Mouse (Mus musculus) erythroblast, embryonic 14.5 days (primary cell): ENCODE measurements around the gene Zfyve9. TPM values are rescaled to one million over a fixed set of nuclear protein-coding genes. Genes with fewer than 3 reads are reported as not detected.
"Not testable (repeated sequence)": the region's sequence is repeated elsewhere in the genome, so short reads cannot be mapped to it uniquely, and the experiment has no call there.

Source experiments
- H3K27me3 ChIP-seq: 2 replicates; pipeline ENCODE4 v1.6.1; 2012; ENCODE audit warnings: inconsistent platforms; ENCODE audit not compliant: control insufficient read depth
- H3K36me3 ChIP-seq: 2 replicates; pipeline ENCODE4 v1.6.1; 2012; ENCODE audit warnings: mild to moderate bottlenecking, inconsistent platforms; ENCODE audit not compliant: control insufficient read depth
- H3K4me1 ChIP-seq: 2 replicates; pipeline ENCODE4 v1.6.1; 2012; ENCODE audit warnings: inconsistent platforms; ENCODE audit not compliant: control insufficient read depth
- H3K4me3 ChIP-seq: replicated peaks from 2 replicates; pipeline ENCODE3; 2012; ENCODE audit warnings: moderate library complexity, mild to moderate bottlenecking, inconsistent platforms
- H3K9me3 ChIP-seq: 2 replicates; pipeline ENCODE4 v1.6.1; 2012; ENCODE audit warnings: low read length, inconsistent platforms, mixed read lengths; ENCODE audit not compliant: control insufficient read depth
- GATA1 ChIP-seq: IDR thresholded peaks from 2 replicates; pipeline ENCODE4 v1.6.1; 2012; ENCODE audit warnings: low read length, inconsistent platforms, mixed read lengths
- TAL1 ChIP-seq: IDR thresholded peaks from 3 replicates; pipeline ENCODE4 v1.6.1; 2012; ENCODE audit warnings: low read length, inconsistent platforms, mixed read lengths
- polyA plus RNA-seq: library from polyadenylated mRNA; stranded (reverse); fragments of >175 nt; gene quantifications from 2 replicates; pipeline ENCODE4 v1.2.3, GENCODE M21; 2012

The Zfyve9 gene
- polyA plus RNA-seq, 1 experiment = not detected

DNA sequence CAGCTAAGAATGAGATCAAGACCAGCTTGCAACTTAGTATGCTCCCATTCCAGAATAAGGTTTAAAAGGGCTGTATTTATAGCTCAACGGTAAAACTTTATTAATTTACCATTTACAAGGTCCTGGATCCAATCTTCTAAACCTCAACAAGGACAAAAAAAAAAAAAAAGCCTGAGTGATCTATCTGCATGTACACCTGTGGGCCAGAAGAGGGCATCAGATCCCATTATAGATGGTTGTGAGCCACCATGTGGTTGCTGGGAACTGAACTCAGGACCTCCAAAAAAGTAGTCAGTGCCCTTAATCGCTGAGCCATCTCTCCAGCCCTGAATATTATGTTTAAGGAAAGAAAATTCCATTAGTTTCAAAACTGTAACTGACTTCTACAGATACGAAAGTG, 90.1 kb downstream of the Zfyve9 start:
- H3K36me3 ChIP-seq = no peaks in the 10 kb centered on the region
- H3K9me3 ChIP-seq = no peaks in the 10 kb centered on the region
- no peaks in the 10 kb centered on the region; the same call in 1 of the 2 replicates for H3K4me1 ChIP-seq
- no peak overlapping the region for H3K4me3 ChIP-seq
- TF ChIP-seq GATA1 (no peak), TAL1 (no peak)
- H3K27me3 ChIP-seq = no peaks in the 10 kb centered on the region

DNA sequence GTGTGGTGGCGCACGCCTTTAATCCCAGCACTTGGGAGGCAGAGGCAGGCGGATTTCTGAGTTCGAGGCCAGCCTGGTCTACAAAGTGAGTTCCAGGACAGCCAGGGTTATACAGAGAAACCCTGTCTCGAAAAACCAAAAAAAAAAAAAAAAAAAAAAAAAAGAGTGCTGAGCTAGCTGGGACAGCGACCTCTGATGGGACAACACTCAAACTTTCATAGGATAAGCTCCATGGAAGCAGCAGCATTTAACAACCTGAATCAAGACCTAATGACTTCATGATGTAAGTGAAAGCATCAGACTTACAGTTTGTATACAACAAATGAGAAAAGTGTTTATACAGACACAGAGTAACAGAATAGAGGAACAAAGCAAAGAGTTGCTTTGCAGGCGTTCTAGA, 93.5 kb downstream of the Zfyve9 start:
- H3K4me1 ChIP-seq, H3K27me3 ChIP-seq, H3K36me3 ChIP-seq, H3K9me3 ChIP-seq, H3K4me3 ChIP-seq: not testable (repeated sequence)

DNA sequence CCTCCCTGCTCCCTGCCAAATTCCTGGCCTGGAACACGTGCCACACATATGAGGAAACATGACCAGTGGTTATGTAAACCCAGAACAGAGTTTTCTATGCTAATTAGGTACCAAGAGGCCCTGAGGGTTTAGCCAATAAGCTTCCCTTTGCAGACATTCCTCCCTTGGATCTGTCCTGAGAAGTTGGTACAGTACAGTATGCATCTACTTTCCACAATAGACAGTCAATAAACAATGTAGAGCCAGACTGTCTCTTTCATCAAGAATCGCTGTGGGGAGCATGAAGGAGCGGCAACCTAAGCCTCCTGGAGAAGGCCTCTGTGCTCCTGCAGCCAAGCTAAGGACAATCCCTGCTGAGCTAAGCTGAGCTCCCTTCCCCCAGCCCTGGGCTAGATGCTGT, 94.4 kb downstream of the Zfyve9 start:
- H3K9me3 ChIP-seq = no peaks in the 10 kb centered on the region
- H3K4me1 ChIP-seq = no peaks in the 10 kb centered on the region
- TF ChIP-seq TAL1 = no peak
- no peak for TF ChIP-seq GATA1
- H3K36me3 ChIP-seq = no peaks in the 10 kb centered on the region
- no peaks in the 10 kb centered on the region for H3K27me3 ChIP-seq
- H3K4me3 ChIP-seq = no peak overlapping the region

DNA sequence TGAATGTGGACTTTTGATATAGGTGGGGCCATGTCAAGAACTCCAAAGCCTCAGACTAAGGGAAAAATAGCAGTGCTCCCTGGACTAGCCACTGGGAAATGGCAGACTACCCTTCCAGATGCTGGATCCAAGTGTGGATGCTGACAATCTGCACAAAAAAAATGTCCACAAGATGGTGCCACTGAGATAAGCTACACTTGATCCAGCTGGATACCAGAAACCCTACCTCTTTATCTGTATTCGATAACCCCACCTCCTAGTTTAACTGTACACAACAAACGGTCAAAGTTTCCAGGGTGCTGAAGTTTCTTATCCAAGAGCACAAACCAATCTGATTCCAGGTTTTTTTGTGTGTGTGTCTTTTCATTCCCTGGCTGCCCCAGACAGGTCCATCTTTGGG, 116.2 kb downstream of the Zfyve9 start:
- Histone ChIP-seq H3K4me3 (no peak overlapping the region), H3K36me3 (no peaks in the 10 kb centered on the region), H3K9me3 (no peaks in the 10 kb centered on the region), H3K4me1 (no peaks in the 10 kb centered on the region), H3K27me3 (no peaks in the 10 kb centered on the region)
- TF ChIP-seq GATA1 (no peak), TAL1 (no peak)

DNA sequence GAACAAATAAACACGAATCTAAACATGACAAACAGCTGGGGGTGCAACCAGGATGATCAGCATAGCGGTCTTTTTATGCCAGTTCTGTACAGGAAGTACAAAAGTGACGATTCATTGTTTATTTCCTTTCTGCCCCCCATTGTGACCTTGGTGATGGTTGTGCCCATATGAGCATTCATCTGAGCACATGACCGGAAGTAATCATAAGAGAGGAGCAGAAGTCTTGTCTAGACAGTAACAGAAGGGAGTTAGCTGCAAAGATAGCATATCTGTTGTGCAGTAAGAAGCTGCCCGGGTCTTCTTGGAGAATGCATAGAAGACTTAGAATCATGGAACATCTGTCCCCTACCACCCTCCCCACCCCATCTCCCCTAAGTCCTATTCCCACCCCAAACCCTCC, 141.8 kb downstream of the Zfyve9 start:
- peaks cover 23% of the 10 kb centered on the region for H3K36me3 ChIP-seq
- peaks cover 34% of the 10 kb centered on the region for H3K4me1 ChIP-seq
- H3K27me3 ChIP-seq = no peaks in the 10 kb centered on the region
- no peak overlapping the region for H3K4me3 ChIP-seq
- H3K9me3 ChIP-seq = no peaks in the 10 kb centered on the region
- TF ChIP-seq GATA1 (no peak), TAL1 (no peak)

DNA sequence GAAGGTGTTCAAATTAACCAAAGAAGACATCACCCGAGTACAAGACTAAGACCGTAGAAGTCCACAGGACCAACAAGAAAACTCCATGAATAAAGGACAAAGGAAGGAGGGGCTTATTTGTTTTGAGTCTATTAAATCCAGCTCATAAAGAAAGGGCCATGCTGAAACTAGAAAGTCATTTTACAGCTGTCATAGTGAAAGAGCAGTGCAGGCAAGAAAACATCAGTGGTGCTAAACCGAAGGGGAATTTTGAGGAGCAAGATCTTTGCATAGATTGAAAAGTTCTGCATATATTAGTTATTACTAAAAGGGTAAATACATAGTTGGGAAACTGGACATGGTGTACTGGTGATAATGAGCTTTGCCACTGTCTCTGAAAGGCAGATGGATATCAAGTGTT, 142.9 kb downstream of the Zfyve9 start:
- H3K27me3 ChIP-seq = no peaks in the 10 kb centered on the region
- peaks cover 32% of the 10 kb centered on the region for H3K4me1 ChIP-seq
- no peaks in the 10 kb centered on the region for H3K9me3 ChIP-seq
- peaks cover 34% of the 10 kb centered on the region for H3K36me3 ChIP-seq
- no peak for TF ChIP-seq TAL1
- TF ChIP-seq GATA1 = no peak
- H3K4me3 ChIP-seq = no peak overlapping the region

DNA sequence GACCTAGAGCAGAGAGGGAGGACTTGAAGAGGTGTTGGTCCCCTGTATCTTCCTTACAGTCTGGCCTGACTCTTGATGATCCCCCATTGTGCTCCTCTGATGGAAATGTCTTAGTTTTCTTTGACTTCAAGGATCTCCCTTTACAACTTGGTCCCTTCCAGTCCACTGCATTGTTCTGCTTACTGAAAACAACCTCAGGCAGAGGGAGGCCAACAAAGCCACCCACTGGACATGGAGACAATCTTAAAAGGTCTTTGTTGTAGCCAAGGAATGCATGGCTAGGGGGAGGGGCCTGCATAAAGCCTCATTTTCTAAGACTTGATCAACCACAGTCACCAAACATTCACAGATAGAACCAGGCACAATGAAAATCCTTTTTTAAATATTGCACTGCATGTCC, 145.5 kb downstream of the Zfyve9 start:
- no peak overlapping the region for H3K4me3 ChIP-seq
- no peak for TF ChIP-seq GATA1
- no peak for TF ChIP-seq TAL1
- H3K36me3 ChIP-seq = peaks cover 57% of the 10 kb centered on the region
- no peaks in the 10 kb centered on the region for H3K27me3 ChIP-seq
- H3K9me3 ChIP-seq = no peaks in the 10 kb centered on the region
- peaks cover 18% of the 10 kb centered on the region for H3K4me1 ChIP-seq

DNA sequence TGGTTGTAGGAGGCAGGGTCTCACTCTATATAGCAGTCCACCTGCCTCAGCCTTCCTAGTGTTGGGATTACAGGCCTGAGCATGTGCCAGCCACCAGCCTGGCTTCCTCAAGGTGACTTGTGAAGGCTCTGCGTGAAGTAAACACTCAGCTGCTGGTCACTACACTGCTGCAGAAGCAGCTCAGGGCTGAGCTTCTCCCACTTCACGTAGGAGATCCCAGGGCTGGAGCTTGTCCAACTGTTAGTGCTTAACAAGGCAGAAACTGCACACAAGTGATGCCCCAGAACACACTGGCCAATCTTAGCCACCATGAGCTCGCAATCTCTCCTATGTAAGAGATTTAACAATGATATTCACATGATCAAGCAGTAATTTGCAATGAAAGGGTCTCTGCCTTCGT, 145.9 kb downstream of the Zfyve9 start:
- peaks cover 15% of the 10 kb centered on the region for H3K4me1 ChIP-seq
- H3K4me3 ChIP-seq = no peak overlapping the region
- peaks cover 61% of the 10 kb centered on the region for H3K36me3 ChIP-seq
- no peak for TF ChIP-seq GATA1
- no peak for TF ChIP-seq TAL1
- H3K9me3 ChIP-seq = no peaks in the 10 kb centered on the region
- H3K27me3 ChIP-seq = no peaks in the 10 kb centered on the region

DNA sequence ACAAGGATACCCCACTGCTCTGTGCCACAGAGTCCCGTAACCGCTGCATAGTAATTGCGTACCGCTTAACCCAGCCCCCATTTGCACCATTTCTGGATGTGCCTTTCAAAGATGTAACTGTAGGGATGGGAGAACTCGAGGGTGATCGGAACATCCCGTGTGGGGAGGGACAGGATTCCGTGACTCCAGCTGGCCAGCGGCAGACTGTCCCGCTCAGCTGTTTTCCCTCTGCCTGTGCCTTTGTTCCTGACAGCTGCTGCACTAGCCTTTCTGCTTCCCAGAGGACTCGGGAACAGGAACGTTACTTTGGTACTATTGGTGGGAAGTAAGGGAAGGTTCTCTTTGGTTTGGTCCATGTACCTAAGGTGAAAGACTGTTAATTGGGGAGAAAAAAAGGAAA, 146.9 kb downstream of the Zfyve9 start:
- TF ChIP-seq TAL1 (no peak), GATA1 (no peak)
- H3K4me1 ChIP-seq = peaks cover 5% of the 10 kb centered on the region
- H3K27me3 ChIP-seq = no peaks in the 10 kb centered on the region
- H3K36me3 ChIP-seq = peaks cover 70% of the 10 kb centered on the region
- H3K4me3 ChIP-seq = no peak overlapping the region
- no peaks in the 10 kb centered on the region for H3K9me3 ChIP-seq

DNA sequence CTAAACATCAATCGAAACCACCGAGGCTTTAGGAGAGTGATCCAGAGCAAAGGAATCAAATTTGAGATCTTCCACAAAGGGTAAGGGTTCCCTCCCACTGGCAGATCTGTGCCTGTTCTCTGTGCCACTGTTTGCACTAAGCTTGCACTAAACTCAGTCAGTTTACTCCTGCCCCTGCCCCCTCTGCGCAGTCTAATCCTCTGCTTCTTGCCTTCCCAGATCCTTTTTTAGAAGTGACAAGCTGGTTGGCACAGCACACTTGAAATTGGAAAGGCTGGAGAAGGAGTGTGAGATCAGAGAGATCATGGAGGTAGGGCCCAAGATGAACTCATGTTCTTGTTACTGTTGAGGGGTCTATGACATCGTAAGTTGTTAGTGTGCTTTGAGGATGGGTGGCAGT, 149.0 kb downstream of the Zfyve9 start:
- Histone ChIP-seq H3K36me3 (peaks cover 85% of the 10 kb centered on the region), H3K4me3 (no peak overlapping the region), H3K4me1 (no peaks in the 10 kb centered on the region), H3K9me3 (no peaks in the 10 kb centered on the region), H3K27me3 (no peaks in the 10 kb centered on the region)
- TF ChIP-seq GATA1 = no peak
- TF ChIP-seq TAL1 = no peak

DNA sequence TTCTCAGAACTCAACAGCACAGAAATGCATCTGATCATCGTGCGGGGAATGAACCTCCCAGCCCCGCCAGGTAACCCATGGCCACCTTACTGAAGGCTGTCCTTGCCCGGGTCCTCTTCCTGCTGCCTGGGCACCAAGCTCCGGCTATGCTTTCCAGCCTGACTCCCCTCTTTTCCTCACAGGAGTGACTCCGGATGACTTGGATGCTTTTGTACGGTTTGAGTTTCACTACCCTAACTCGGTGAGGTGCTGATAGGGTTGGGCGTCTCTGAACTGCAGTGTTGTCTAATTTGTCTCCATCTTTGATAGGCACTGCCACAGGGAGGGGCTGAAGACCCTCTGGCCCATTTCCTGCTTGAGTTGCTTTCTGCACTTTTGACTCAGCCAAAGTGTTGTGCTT, 150.5 kb downstream of the Zfyve9 start:
- no peak overlapping the region for H3K4me3 ChIP-seq
- no peaks in the 10 kb centered on the region for H3K9me3 ChIP-seq
- H3K4me1 ChIP-seq = no peaks in the 10 kb centered on the region
- peaks cover 94% of the 10 kb centered on the region for H3K36me3 ChIP-seq
- no peaks in the 10 kb centered on the region for H3K27me3 ChIP-seq
- TF ChIP-seq TAL1 (no peak), GATA1 (no peak)
